Mouse (Mus musculus): ENCODE results near the gene Limch1.

Limch1 gene

DNA sequence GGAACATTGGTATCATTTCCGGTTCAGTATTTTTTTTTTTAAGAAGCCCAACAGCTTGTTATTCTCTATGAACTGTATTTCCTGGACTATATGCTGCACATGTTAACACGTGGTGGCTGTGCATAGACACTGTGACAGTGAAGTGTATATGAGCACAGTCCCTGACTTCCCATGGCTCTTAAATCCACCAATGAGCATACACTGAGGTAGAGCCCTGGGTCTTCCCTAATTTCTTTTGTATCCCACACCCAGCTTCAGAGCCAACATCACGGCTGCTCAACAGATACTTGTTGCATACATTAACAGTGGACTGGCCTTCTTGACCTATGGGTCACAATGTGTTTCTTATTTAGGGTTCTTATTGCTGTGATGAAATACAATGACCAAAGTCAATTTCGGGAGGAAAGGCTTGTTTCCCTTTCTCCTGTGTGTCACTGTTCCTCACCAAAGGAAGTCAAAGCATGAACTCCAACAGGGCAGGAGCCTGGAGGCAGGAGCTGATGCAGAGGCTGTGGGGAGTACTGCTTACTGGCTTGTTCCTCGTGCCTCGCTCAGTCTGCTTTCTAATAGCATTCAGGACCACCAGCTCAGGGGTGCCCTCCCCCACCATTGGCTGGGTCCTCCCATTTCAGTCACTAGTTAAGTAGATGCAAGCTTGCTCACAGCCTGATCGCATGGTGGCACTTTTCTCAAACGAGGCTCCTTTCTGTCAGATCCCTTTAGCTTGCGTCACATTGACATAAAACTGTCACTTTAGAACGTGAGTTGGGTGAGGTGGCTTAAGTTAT, 130.6 kb downstream of the Limch1 start:
- DNase-seq (ENCODE audit: low read depth, low spot score): no peak

DNA sequence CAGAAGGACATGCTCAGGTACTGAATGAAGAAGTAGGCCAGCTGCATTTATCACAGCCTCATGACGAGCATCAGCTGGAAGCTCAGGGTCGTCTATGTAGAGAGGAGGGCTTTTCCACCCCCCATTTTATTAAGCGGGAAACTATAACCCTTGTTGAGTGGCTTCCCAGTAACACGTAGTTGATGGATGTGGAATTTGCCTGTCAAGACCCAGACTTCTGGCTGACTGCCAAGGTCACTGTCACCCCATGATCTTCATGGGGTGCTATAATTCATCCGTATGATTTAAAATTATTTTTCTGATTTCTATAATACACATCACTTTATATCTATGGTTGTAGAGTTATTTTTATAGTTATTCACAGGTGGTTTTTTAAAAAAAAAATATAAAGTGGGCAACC, 131.4 kb downstream of the Limch1 start:
- DNase-seq (ENCODE audit: low read depth, low spot score): no peak

- no peak for DNase-seq (ENCODE audit: low read depth, low spot score)
Measured at GRCm38 (mm10) chr5:66881901-66882341, 136.3 kb downstream of the Limch1 start.

- DNase-seq (ENCODE audit: low read depth, low spot score): no peak
Measured at GRCm38 (mm10) chr5:66882718-66883117, 137.1 kb downstream of the Limch1 start.

DNA sequence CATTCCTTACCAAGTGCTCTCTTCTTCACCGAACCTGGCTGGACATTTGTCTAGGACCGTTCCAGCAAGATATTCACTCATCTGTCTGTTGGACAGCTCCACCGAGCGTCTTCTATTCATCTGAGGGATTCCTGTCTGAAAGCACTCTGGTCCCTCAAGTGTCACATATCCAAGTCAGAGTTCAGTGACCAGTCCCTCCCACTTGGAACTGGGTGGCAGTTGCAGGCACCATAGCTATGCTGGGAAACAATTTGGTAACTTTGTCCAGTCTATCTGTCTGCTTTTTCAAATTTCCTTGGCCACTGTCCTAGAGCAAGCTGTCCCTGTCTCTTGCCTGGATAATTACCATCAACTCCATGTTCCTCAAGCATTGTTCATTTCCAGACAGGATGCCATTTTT, 138.9 kb downstream of the Limch1 start:
- DNase-seq (ENCODE audit: low read depth, low spot score): no peak

DNA sequence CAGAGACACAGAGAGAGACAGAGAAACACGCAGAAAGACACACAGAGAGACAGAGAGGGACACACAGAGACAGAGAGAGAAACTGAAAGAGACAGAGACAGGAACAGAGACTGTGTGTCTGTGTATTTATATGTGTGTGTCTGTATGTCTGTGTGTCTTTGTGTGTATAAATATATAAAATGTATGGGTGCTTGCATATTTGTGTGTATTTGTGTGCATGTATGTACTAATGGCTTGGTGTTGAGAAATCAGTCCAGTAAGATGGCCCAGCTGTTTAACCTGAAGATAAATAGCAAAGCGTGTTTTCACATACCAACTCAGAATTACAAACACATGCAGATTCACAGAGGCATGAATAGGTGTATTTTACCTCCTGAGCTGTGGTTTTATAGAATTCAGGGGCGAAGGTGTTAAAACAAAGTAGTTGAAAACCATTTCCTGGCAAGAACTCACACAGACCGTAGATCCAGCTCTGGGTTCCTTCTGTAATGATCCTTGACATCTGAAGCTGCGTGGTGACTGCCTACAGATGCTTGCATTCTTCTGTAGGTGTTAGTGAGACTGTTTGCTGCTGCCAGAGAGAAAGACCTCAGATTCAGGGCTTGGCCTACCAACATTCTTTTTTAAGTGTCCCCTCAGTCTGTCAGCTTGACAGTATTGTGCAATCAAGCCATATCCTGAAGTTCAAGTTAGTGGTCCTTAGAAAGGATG, 140.9 kb downstream of the Limch1 start:
- DNase-seq (ENCODE audit: low read depth, low spot score): no peak

DNA sequence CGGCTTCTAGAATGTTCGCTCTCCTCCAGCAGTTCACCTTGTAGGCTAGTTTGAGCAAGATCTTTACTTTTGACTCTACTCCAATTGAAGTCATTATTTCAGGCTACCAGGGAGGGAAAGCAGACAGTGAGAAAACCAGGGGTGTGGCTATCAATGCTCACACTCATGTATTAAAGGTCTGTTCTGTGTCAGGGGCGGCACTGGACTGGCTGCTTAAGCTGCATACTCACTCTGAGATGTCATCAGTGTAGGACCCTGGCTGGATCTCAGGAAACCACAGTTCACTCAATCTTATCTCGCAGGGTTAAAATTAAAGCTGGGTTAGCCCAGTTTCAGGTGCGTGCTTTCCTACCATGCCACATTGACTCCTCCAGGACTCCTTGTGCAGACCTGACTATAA, 142.4 kb downstream of the Limch1 start:
- DNase-seq (ENCODE audit: low read depth, low spot score): no peak

- DNase-seq (ENCODE audit: low read depth, low spot score): no peak
Measured at GRCm38 (mm10) chr5:66889337-66889736, 143.7 kb downstream of the Limch1 start.

- DNase-seq (ENCODE audit: low read depth, low spot score): no peak
Measured at GRCm38 (mm10) chr5:66895440-66896120, 150.0 kb downstream of the Limch1 start.

GRCm38 (mm10) chr5:66897584-66897983, 152.0 kb downstream of the Limch1 start:
- no peak for DNase-seq (ENCODE audit: low read depth, low spot score)

GRCm38 (mm10) chr5:66898252-66898651, 152.6 kb downstream of the Limch1 start:
- DNase-seq (ENCODE audit: low read depth, low spot score): no peak

- no peak for DNase-seq (ENCODE audit: low read depth, low spot score)
Measured at GRCm38 (mm10) chr5:66898811-66899430, 153.3 kb downstream of the Limch1 start.

DNA sequence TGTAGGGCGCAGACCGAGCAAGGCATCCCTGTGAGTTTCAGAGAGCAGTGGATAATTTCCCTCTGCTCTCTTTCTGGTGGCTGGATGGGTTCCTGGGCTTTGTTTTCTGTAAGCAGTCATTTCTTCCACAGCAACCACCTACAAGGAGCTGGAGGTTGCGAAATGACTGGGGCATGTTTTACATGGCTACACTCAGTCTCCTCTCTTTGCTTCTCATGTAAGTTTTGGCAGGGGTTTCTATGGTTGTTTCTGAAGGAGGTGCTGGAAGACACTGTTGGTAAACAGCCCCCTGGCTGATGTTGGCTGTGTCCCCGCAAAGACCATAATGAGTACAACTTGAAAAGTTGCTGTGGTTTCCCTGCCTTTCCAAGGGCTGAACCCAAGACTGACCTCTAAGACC, 155.5 kb downstream of the Limch1 start:
- DNase-seq (ENCODE audit: low read depth, low spot score): no peak

DNA sequence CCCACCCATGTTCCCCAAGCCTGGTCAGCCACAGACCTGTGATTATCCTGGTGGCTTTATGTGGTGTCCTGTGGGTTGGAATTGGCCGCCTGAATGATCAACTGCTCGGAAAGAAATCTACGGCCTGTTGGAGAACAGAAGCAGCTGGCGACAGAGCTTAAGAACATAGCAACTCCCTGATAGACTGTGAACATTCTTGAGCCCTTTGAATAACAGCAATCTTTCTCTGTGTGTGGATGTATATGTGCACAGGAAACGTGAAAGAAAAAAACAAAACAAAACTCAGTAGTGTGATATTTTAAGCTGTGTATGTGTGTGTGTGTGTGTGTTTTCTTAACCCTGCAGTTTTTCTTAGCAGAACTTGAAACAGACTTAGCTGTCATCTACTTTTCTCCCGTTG, 159.2 kb downstream of the Limch1 start:
- no peak for DNase-seq (ENCODE audit: low read depth, low spot score)

DNA sequence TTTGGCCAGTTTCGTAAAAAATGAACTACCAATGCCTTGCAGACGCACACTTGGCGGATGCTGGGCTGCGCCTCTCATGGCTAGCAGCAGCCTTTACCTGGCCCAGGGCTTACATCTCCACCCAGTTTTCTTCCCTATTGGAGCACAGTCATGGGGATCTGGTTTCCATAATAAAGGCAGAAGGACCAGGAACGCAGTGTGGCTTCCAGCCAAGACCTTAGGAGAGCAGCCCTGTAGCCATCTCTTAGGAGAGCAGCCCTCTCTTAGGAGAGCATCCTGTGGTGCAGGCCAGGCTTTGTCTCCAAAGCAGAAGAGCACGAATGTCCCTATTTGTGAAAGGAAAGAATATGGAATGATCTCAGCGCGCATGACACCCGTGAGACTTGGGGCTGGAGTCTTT, 163.3 kb downstream of the Limch1 start:
- DNase-seq (ENCODE audit: low read depth, low spot score): no peak

GRCm38 (mm10) chr5:66909962-66910361, 164.3 kb downstream of the Limch1 start:
- no peak for DNase-seq (ENCODE audit: low read depth, low spot score)

DNA sequence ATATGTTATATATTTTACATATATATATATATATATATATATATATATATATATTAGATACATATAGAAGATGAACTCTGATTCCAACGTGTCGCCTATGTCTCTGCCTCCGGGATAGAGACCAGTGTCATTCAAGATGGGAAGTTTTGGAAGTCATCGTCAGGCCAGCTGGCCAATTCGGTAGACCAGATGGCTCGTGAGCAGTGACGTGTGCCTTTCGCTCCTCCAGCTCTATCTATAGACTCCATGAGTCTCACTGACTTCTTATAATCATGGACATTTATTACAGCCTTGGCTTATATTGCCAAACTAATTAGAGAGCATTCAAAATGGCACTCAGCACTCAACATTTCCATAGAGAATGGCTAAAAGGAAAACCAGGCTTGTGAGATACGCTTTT, 165.0 kb downstream of the Limch1 start:
- DNase-seq (ENCODE audit: low read depth, low spot score): no peak

GRCm38 (mm10) chr5:66911068-66911467, 165.4 kb downstream of the Limch1 start:
- no peak for DNase-seq (ENCODE audit: low read depth, low spot score)

DNA sequence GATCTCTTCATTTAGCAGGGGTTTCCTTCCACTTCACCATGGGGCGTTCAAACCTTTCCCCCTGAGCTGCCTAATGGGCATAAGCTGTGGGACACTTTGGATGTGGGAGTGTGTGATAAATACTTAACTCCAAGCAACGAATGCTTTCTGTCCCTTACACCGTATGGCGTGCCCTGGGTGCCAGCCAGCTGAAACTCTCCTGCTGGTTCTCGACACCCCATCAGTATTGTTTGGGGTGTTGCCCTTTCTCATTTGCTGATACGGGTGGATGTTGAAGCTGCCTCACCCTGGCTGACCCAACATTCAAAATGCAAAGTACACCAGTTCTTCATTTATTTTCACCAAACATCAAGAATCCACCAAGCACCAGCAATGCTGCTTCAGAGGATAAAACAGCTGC, 168.2 kb downstream of the Limch1 start:
- DNase-seq (ENCODE audit: low read depth, low spot score): no peak

GRCm38 (mm10) chr5:66917353-66918315, 172.0 kb downstream of the Limch1 start:
- no peak for DNase-seq (ENCODE audit: low read depth, low spot score)
